Mouse (Mus musculus): Measurements from ENCODE around the gene Npff. TPM values are rescaled to one million over a fixed set of nuclear protein-coding genes. Genes with fewer than 3 reads are reported as not detected.

Gene Npff
- total RNA-seq, 2 experiments from 2014 or later: 2.6 to 3.0 TPM

GRCm38 (mm10) chr15:102519211-102520141 lies 5.3 kb downstream of the Npff start:
- DNase-seq: no peak

- DNase-seq: no peak
Observed at GRCm38 (mm10) chr15:102518859-102519201, 5.9 kb downstream of the Npff start.

GRCm38 (mm10) chr15:102517976-102518858 lies 6.5 kb downstream of the Npff start, which contains the start of gene Tarbp2:
Gene Tarbp2 (plus strand): TSS chr15:102518192.
- DNase-seq: peak; percentile 99

- DNase-seq: no peak
Observed at GRCm38 (mm10) chr15:102517631-102517975, 7.1 kb downstream of the Npff start.

- DNase-seq: peak; percentile 76
Observed at GRCm38 (mm10) chr15:102516728-102517404, 7.9 kb downstream of the Npff start, which contains the start of gene Map3k12. Gene Map3k12 (minus strand): TSS chr15:102517064.

GRCm38 (mm10) chr15:102516293-102516692 lies 8.4 kb downstream of the Npff start:
- no peak for DNase-seq

GRCm38 (mm10) chr15:102515791-102516190 lies 9.0 kb downstream of the Npff start:
- no peak for DNase-seq

GRCm38 (mm10) chr15:102515261-102515660 lies 9.5 kb downstream of the Npff start:
- DNase-seq: no peak

- no peak for DNase-seq
Observed at GRCm38 (mm10) chr15:102513004-102513403, 11.7 kb downstream of the Npff start.

GRCm38 (mm10) chr15:102512471-102512870 lies 12.3 kb downstream of the Npff start:
- DNase-seq: no peak

GRCm38 (mm10) chr15:102512010-102512409 lies 12.7 kb downstream of the Npff start:
- no peak for DNase-seq

GRCm38 (mm10) chr15:102511285-102511833 lies 13.4 kb downstream of the Npff start:
- no peak for DNase-seq

GRCm38 (mm10) chr15:102510590-102511284 lies 14.0 kb downstream of the Npff start:
- peak; percentile 92 for DNase-seq

- no peak for DNase-seq
Observed at GRCm38 (mm10) chr15:102510110-102510509, 14.6 kb downstream of the Npff start.

GRCm38 (mm10) chr15:102508336-102508735 lies 16.4 kb downstream of the Npff start:
- no peak for DNase-seq

GRCm38 (mm10) chr15:102507561-102507960 lies 17.2 kb downstream of the Npff start:
- DNase-seq: no peak

GRCm38 (mm10) chr15:102506864-102507263 lies 17.9 kb downstream of the Npff start:
- no peak for DNase-seq

GRCm38 (mm10) chr15:102506464-102506830 lies 18.3 kb downstream of the Npff start:
- DNase-seq: no peak

GRCm38 (mm10) chr15:102505770-102506463 lies 18.8 kb downstream of the Npff start:
- DNase-seq: no peak

- no peak for DNase-seq
Observed at GRCm38 (mm10) chr15:102505073-102505769, 19.5 kb downstream of the Npff start.
